Mouse (Mus musculus): ENCODE data around the gene Echdc1. TPM values are rescaled to one million over a fixed set of nuclear protein-coding genes. Genes with fewer than 3 reads are reported as not detected.

Gene Echdc1
- polyA plus RNA-seq (2012; fragmentation: generic; extraction: Trizol) = 6.8 TPM
- long read RNA-seq, experiment 1, transcript Echdc1-201 (6 exons, 3,856 nt) = major isoform, 26 of 41 reads
- long read RNA-seq, experiment 1, partial matches to known transcripts = 3 of 41 reads
- long read RNA-seq, experiment 1, other reads (novel, unspliced or antisense) = 6 of 41 reads
- long read RNA-seq, experiment 2, transcript Echdc1-202 (6 exons, 1,845 nt) = minor isoform, 22 of 156 reads
- long read RNA-seq, experiment 2, transcript Echdc1-201 (6 exons, 3,856 nt) = major isoform, 126 of 156 reads
- long read RNA-seq, experiment 2, partial matches to known transcripts = 2 of 156 reads
- long read RNA-seq, experiment 2, other reads (novel, unspliced or antisense) = 2 of 156 reads

GRCm38 (mm10) chr10:29313064-29313638 is at the start of gene Echdc1:
Gene Echdc1 (plus strand): TSS chr10:29313166.
- peak within 1 kb of the TSS; percentile 47 for H3K4me3 ChIP-seq (ENCODE audit: insufficient read depth, poor library complexity, severe bottlenecking)
- H3K79me2 ChIP-seq (ENCODE audit: control insufficient read depth, insufficient read depth) = peaks cover 8% of the 10 kb centered on the region
- peak within 1 kb of the TSS; percentile 92 for H3ac ChIP-seq (ENCODE audit: control insufficient read depth, insufficient read length, low read depth)
- H3K27me3 ChIP-seq (ENCODE audit: control insufficient read depth, insufficient read depth, insufficient read length) = no peaks in the 10 kb centered on the region
- H3K36me3 ChIP-seq (ENCODE audit: control insufficient read depth, insufficient read depth) = no peaks in the 10 kb centered on the region
- no peak for TF ChIP-seq MYOG (IDR thresholded peaks at IDR 0.05; ENCODE audit: control insufficient read depth, extremely low read depth, insufficient read length)
- TF ChIP-seq MAX (IDR thresholded peaks at IDR 0.05) = no peak
- no peak for TF ChIP-seq FOSL1 (IDR thresholded peaks at IDR 0.05; ENCODE audit: insufficient read depth, low read length, poor library complexity, severe bottlenecking)
- TF ChIP-seq MYOD1 (IDR thresholded peaks at IDR 0.05; ENCODE audit: control insufficient read depth, insufficient read length, low read depth) = no peak
- TF ChIP-seq CEBPB (IDR thresholded peaks at IDR 0.05; ENCODE audit: low read depth) = no peak
- TF ChIP-seq CTCF (IDR thresholded peaks at IDR 0.05; ENCODE audit: control insufficient read depth, insufficient read depth, insufficient read length) = peak; percentile 99
- no peaks in the 10 kb centered on the region for H3K79me3 ChIP-seq (ENCODE audit: low read depth)

- H3K4me3 ChIP-seq (ENCODE audit: insufficient read depth, poor library complexity, severe bottlenecking) = no peak overlapping the region
- H3K36me3 ChIP-seq (ENCODE audit: control insufficient read depth, insufficient read depth) = no peaks in the 10 kb centered on the region
- no peak overlapping the region for H3ac ChIP-seq (ENCODE audit: control insufficient read depth, insufficient read length, low read depth)
- no peaks in the 10 kb centered on the region for H3K79me3 ChIP-seq (ENCODE audit: low read depth)
- TF ChIP-seq CEBPB (IDR thresholded peaks at IDR 0.05; ENCODE audit: low read depth) (no peak), CTCF (IDR thresholded peaks at IDR 0.05; ENCODE audit: control insufficient read depth, insufficient read depth, insufficient read length) (no peak), FOSL1 (IDR thresholded peaks at IDR 0.05; ENCODE audit: insufficient read depth, low read length, poor library complexity, severe bottlenecking) (no peak), MAX (IDR thresholded peaks at IDR 0.05) (no peak), USF1 (IDR thresholded peaks at IDR 0.05; ENCODE audit: low read depth) (no peak), MYOG (IDR thresholded peaks at IDR 0.05; ENCODE audit: control insufficient read depth, extremely low read depth, insufficient read length) (no peak), MYOD1 (IDR thresholded peaks at IDR 0.05; ENCODE audit: control insufficient read depth, insufficient read length, low read depth) (no peak)
- no peaks in the 10 kb centered on the region for H3K27me3 ChIP-seq (ENCODE audit: control insufficient read depth, insufficient read depth, insufficient read length)
- no peaks in the 10 kb centered on the region for H3K79me2 ChIP-seq (ENCODE audit: control insufficient read depth, insufficient read depth)
Measured at GRCm38 (mm10) chr10:29281736-29282135, 31.2 kb upstream of the Echdc1 start.

GRCm38 (mm10) chr10:29285757-29286156 is 27.2 kb upstream of the Echdc1 start:
- no peak overlapping the region for H3K4me3 ChIP-seq (ENCODE audit: insufficient read depth, poor library complexity, severe bottlenecking)
- H3K27me3 ChIP-seq (ENCODE audit: control insufficient read depth, insufficient read depth, insufficient read length) = no peaks in the 10 kb centered on the region
- TF ChIP-seq MYOD1 (IDR thresholded peaks at IDR 0.05; ENCODE audit: control insufficient read depth, insufficient read length, low read depth) = no peak
- no peak for TF ChIP-seq MAX (IDR thresholded peaks at IDR 0.05)
- TF ChIP-seq CEBPB (IDR thresholded peaks at IDR 0.05; ENCODE audit: low read depth) = no peak
- no peak for TF ChIP-seq MYOG (IDR thresholded peaks at IDR 0.05; ENCODE audit: control insufficient read depth, extremely low read depth, insufficient read length)
- TF ChIP-seq CTCF (IDR thresholded peaks at IDR 0.05; ENCODE audit: control insufficient read depth, insufficient read depth, insufficient read length) = no peak
- TF ChIP-seq USF1 (IDR thresholded peaks at IDR 0.05; ENCODE audit: low read depth) = no peak
- TF ChIP-seq FOSL1 (IDR thresholded peaks at IDR 0.05; ENCODE audit: insufficient read depth, low read length, poor library complexity, severe bottlenecking) = no peak
- H3K36me3 ChIP-seq (ENCODE audit: control insufficient read depth, insufficient read depth) = no peaks in the 10 kb centered on the region
- no peak overlapping the region for H3ac ChIP-seq (ENCODE audit: control insufficient read depth, insufficient read length, low read depth)
- H3K79me2 ChIP-seq (ENCODE audit: control insufficient read depth, insufficient read depth) = no peaks in the 10 kb centered on the region
- H3K79me3 ChIP-seq (ENCODE audit: low read depth) = no peaks in the 10 kb centered on the region

- no peaks in the 10 kb centered on the region for H3K27me3 ChIP-seq (ENCODE audit: control insufficient read depth, insufficient read depth, insufficient read length)
- H3K4me3 ChIP-seq (ENCODE audit: insufficient read depth, poor library complexity, severe bottlenecking) = no peak overlapping the region
- H3ac ChIP-seq (ENCODE audit: control insufficient read depth, insufficient read length, low read depth) = no peak overlapping the region
- H3K79me3 ChIP-seq (ENCODE audit: low read depth) = no peaks in the 10 kb centered on the region
- TF ChIP-seq MAX (IDR thresholded peaks at IDR 0.05) (no peak), USF1 (IDR thresholded peaks at IDR 0.05; ENCODE audit: low read depth) (no peak), CTCF (IDR thresholded peaks at IDR 0.05; ENCODE audit: control insufficient read depth, insufficient read depth, insufficient read length) (no peak), MYOG (IDR thresholded peaks at IDR 0.05; ENCODE audit: control insufficient read depth, extremely low read depth, insufficient read length) (no peak), CEBPB (IDR thresholded peaks at IDR 0.05; ENCODE audit: low read depth) (no peak), FOSL1 (IDR thresholded peaks at IDR 0.05; ENCODE audit: insufficient read depth, low read length, poor library complexity, severe bottlenecking) (no peak), MYOD1 (IDR thresholded peaks at IDR 0.05; ENCODE audit: control insufficient read depth, insufficient read length, low read depth) (no peak)
- no peaks in the 10 kb centered on the region for H3K36me3 ChIP-seq (ENCODE audit: control insufficient read depth, insufficient read depth)
- no peaks in the 10 kb centered on the region for H3K79me2 ChIP-seq (ENCODE audit: control insufficient read depth, insufficient read depth)
Measured at GRCm38 (mm10) chr10:29302230-29302629, 10.7 kb upstream of the Echdc1 start.

GRCm38 (mm10) chr10:29311480-29312219 is 1.3 kb upstream of the Echdc1 start:
- H3ac ChIP-seq (ENCODE audit: control insufficient read depth, insufficient read length, low read depth) = no peak overlapping the region
- H3K4me3 ChIP-seq (ENCODE audit: insufficient read depth, poor library complexity, severe bottlenecking) = no peak overlapping the region
- no peaks in the 10 kb centered on the region for H3K27me3 ChIP-seq (ENCODE audit: control insufficient read depth, insufficient read depth, insufficient read length)
- peaks cover 8% of the 10 kb centered on the region for H3K79me2 ChIP-seq (ENCODE audit: control insufficient read depth, insufficient read depth)
- TF ChIP-seq MYOG (IDR thresholded peaks at IDR 0.05; ENCODE audit: control insufficient read depth, extremely low read depth, insufficient read length) (no peak), CTCF (IDR thresholded peaks at IDR 0.05; ENCODE audit: control insufficient read depth, insufficient read depth, insufficient read length) (no peak), MAX (IDR thresholded peaks at IDR 0.05) (no peak), FOSL1 (IDR thresholded peaks at IDR 0.05; ENCODE audit: insufficient read depth, low read length, poor library complexity, severe bottlenecking) (no peak), MYOD1 (IDR thresholded peaks at IDR 0.05; ENCODE audit: control insufficient read depth, insufficient read length, low read depth) (no peak), CEBPB (IDR thresholded peaks at IDR 0.05; ENCODE audit: low read depth) (no peak), USF1 (IDR thresholded peaks at IDR 0.05; ENCODE audit: low read depth) (no peak)
- no peaks in the 10 kb centered on the region for H3K36me3 ChIP-seq (ENCODE audit: control insufficient read depth, insufficient read depth)
- H3K79me3 ChIP-seq (ENCODE audit: low read depth) = no peaks in the 10 kb centered on the region
